Mouse (Mus musculus) heart, embryonic 12.5 days (tissue): ENCODE results near the gene Sfi1. TPM values are rescaled to one million over a fixed set of nuclear protein-coding genes. Genes with fewer than 3 reads are reported as not detected.
"Not testable (repeated sequence)": the region's sequence is repeated elsewhere in the genome, so short reads cannot be mapped to it uniquely, and the experiment has no call there.

Experiments used
- ATAC-seq: fragments of 200-750 bp; cut with Nextera tagmentation; 2 replicates; pipeline ENCODE4 v1.8.0; 2017; ENCODE audit warnings: moderate TSS enrichment, moderate library complexity; ENCODE audit not compliant: insufficient number of reproducible peaks, low FRiP score
- H3K27ac ChIP-seq: fragments of 300-500 bp; sonication (generic); 2 replicates; pipeline ENCODE4 v1.5.1; 2016; ENCODE audit warnings: mild to moderate bottlenecking, moderate library complexity; ENCODE audit not compliant: poor library complexity, severe bottlenecking
- H3K27me3 ChIP-seq: fragments of 300-500 bp; sonication (generic); replicated peaks from 2 replicates; pipeline ENCODE4 v1.6.1; 2016; ENCODE audit warnings: mild to moderate bottlenecking, moderate library complexity
- H3K36me3 ChIP-seq: fragments of 300-500 bp; sonication (generic); 2 replicates; pipeline ENCODE4 v1.6.1; 2016; ENCODE audit warnings: mild to moderate bottlenecking, moderate library complexity
- H3K4me1 ChIP-seq: fragments of 300-500 bp; sonication (generic); replicated peaks from 2 replicates; pipeline ENCODE4 v1.6.1; 2016; ENCODE audit warnings: mild to moderate bottlenecking
- H3K4me2 ChIP-seq: fragments of 300-500 bp; sonication (generic); 2 replicates; pipeline ENCODE4 v1.6.1; 2016; ENCODE audit warnings: mild to moderate bottlenecking, moderate library complexity
- H3K4me3 ChIP-seq: fragments of 300-500 bp; sonication (generic); 2 replicates; pipeline ENCODE4 v1.5.1; 2016; ENCODE audit warnings: mild to moderate bottlenecking
- H3K9ac ChIP-seq: fragments of 300-500 bp; sonication (generic); 2 replicates; pipeline ENCODE4 v1.6.1; 2016; ENCODE audit warnings: mild to moderate bottlenecking, moderate library complexity
- H3K9me3 ChIP-seq: fragments of 300-500 bp; sonication (generic); replicated peaks from 2 replicates; pipeline ENCODE4 v1.6.1; 2016; ENCODE audit warnings: mild to moderate bottlenecking, moderate library complexity
- WGBS: fragments of 180-500 bp; shearing (Covaris S2); methylation state at CpG from one replicate; pipeline ENCODE4 v1.1.7; 2016; 5-methylcytosine and 5-hydroxymethylcytosine counted together
- polyA plus RNA-seq: library from polyadenylated mRNA; unstranded; fragments of >200 nt; fragmentation: Nextera tagmentation; extraction: Ambion mirVana; gene quantifications from 2 replicates; pipeline ENCODE4 v1.2.1, GENCODE M21; 2016

The Sfi1 gene
- polyA plus RNA-seq, 1 experiment from 2014 or later: 13.8 TPM

- H3K27me3 ChIP-seq, ATAC-seq, H3K36me3 ChIP-seq, H3K4me3 ChIP-seq, H3K4me2 ChIP-seq, H3K27ac ChIP-seq, H3K4me1 ChIP-seq, H3K9ac ChIP-seq: not testable (repeated sequence)
- H3K9me3 ChIP-seq: peaks cover 18% of the 10 kb centered on the region
- 94% methylated on average over 6 of the region's 6 CpGs for WGBS
These were observed 35.3 kb downstream of the Sfi1 start for GRCm38 (mm10) chr11:3157996-3158395.

GRCm38 (mm10) chr11:3156991-3157390 lies 36.3 kb downstream of the Sfi1 start:
- not testable (repeated sequence) for H3K4me3 ChIP-seq, H3K36me3 ChIP-seq, H3K27me3 ChIP-seq, H3K4me1 ChIP-seq, H3K4me2 ChIP-seq, H3K9ac ChIP-seq, ATAC-seq, H3K27ac ChIP-seq
- 91% methylated on average over 2 of the region's 3 CpGs for WGBS
- peaks cover 13% of the 10 kb centered on the region for H3K9me3 ChIP-seq

- H3K27ac ChIP-seq, H3K9ac ChIP-seq, H3K4me1 ChIP-seq, H3K27me3 ChIP-seq, H3K4me3 ChIP-seq, H3K4me2 ChIP-seq: not testable (repeated sequence)
- peaks cover 16% of the 10 kb centered on the region for H3K36me3 ChIP-seq
- ATAC-seq: peak; percentile 65
- 65% methylated on average over 1 of the region's 1 CpGs for WGBS
- peaks cover 22% of the 10 kb centered on the region for H3K9me3 ChIP-seq
These were observed 39.4 kb downstream of the Sfi1 start for GRCm38 (mm10) chr11:3153666-3154397.

- H3K4me1 ChIP-seq, H3K4me3 ChIP-seq, H3K9ac ChIP-seq, H3K4me2 ChIP-seq, H3K27ac ChIP-seq, H3K27me3 ChIP-seq: not testable (repeated sequence)
- Histone ChIP-seq H3K9me3 (peaks cover 19% of the 10 kb centered on the region), H3K36me3 (peaks cover 13% of the 10 kb centered on the region)
- ATAC-seq: peak; percentile 30
- 87% methylated on average over 4 of the region's 4 CpGs for WGBS
These were observed 41.9 kb downstream of the Sfi1 start for GRCm38 (mm10) chr11:3151358-3151757.

- H3K27me3 ChIP-seq, ATAC-seq, H3K4me2 ChIP-seq, H3K27ac ChIP-seq, H3K4me1 ChIP-seq, H3K4me3 ChIP-seq, H3K9ac ChIP-seq: not testable (repeated sequence)
- Histone ChIP-seq H3K9me3 (peaks cover 19% of the 10 kb centered on the region), H3K36me3 (peaks cover 13% of the 10 kb centered on the region)
- WGBS: 92% methylated on average over 12 of the region's 12 CpGs
These were observed 42.6 kb downstream of the Sfi1 start for GRCm38 (mm10) chr11:3150677-3151003.

- 92% methylated on average over 24 of the region's 24 CpGs for WGBS
- not testable (repeated sequence) for ATAC-seq
These were observed 43.1 kb downstream of the Sfi1 start for GRCm38 (mm10) chr11:3150003-3150676.

GRCm38 (mm10) chr11:3149471-3149870 lies 43.8 kb downstream of the Sfi1 start:
- WGBS: 90% methylated on average over 4 of the region's 4 CpGs
- H3K27me3 ChIP-seq, H3K4me2 ChIP-seq, H3K9ac ChIP-seq, H3K27ac ChIP-seq, H3K4me1 ChIP-seq, H3K4me3 ChIP-seq: not testable (repeated sequence)
- Histone ChIP-seq H3K9me3 (peaks cover 19% of the 10 kb centered on the region), H3K36me3 (peaks cover 13% of the 10 kb centered on the region)
- peak; percentile 9; the same call in 1 of the 2 replicates for ATAC-seq

More at GRCm38 (mm10) chr11:3150003-3150676, 43.1 kb downstream of the Sfi1 start:
- not testable (repeated sequence) for H3K4me2 ChIP-seq, H3K4me3 ChIP-seq, H3K4me1 ChIP-seq, H3K9ac ChIP-seq, H3K27ac ChIP-seq, H3K27me3 ChIP-seq
- Histone ChIP-seq H3K9me3 (peaks cover 19% of the 10 kb centered on the region), H3K36me3 (peaks cover 13% of the 10 kb centered on the region)

GRCm38 (mm10) chr11:3146806-3147205 lies 46.5 kb downstream of the Sfi1 start:
- not testable (repeated sequence) for H3K4me2 ChIP-seq, H3K4me3 ChIP-seq, H3K27me3 ChIP-seq, H3K36me3 ChIP-seq, H3K27ac ChIP-seq, H3K4me1 ChIP-seq, ATAC-seq, H3K9ac ChIP-seq
- peaks cover 17% of the 10 kb centered on the region for H3K9me3 ChIP-seq
- WGBS: 76% methylated on average over 2 of the region's 2 CpGs

- H3K9me3 ChIP-seq: peaks cover 13% of the 10 kb centered on the region; the same call in 1 of the 2 replicates
- H3K4me1 ChIP-seq, H3K4me2 ChIP-seq, H3K4me3 ChIP-seq, ATAC-seq, H3K36me3 ChIP-seq, H3K27ac ChIP-seq, H3K27me3 ChIP-seq, H3K9ac ChIP-seq: not testable (repeated sequence)
- WGBS: 82% methylated on average over 9 of the region's 9 CpGs
These were observed 47.7 kb downstream of the Sfi1 start for GRCm38 (mm10) chr11:3145359-3146165.

GRCm38 (mm10) chr11:3143984-3144383 lies 49.3 kb downstream of the Sfi1 start:
- not testable (repeated sequence) for ATAC-seq, H3K9ac ChIP-seq, H3K9me3 ChIP-seq, H3K4me3 ChIP-seq, H3K36me3 ChIP-seq, H3K27ac ChIP-seq, H3K27me3 ChIP-seq, H3K4me1 ChIP-seq, H3K4me2 ChIP-seq
- WGBS: 57% methylated on average over 3 of the region's 3 CpGs

- 80% methylated on average over 4 of the region's 5 CpGs for WGBS
- not testable (repeated sequence) for H3K4me1 ChIP-seq, H3K4me3 ChIP-seq, H3K27ac ChIP-seq, H3K9ac ChIP-seq, H3K4me2 ChIP-seq, H3K27me3 ChIP-seq, H3K36me3 ChIP-seq
- ATAC-seq: peak; percentile 68
- H3K9me3 ChIP-seq: peaks cover 13% of the 10 kb centered on the region
These were observed 50.9 kb downstream of the Sfi1 start for GRCm38 (mm10) chr11:3142413-3142812.
